Mouse (Mus musculus): Measurements from ENCODE around the gene Ece2. TPM values are rescaled to one million over a fixed set of nuclear protein-coding genes. Genes with fewer than 3 reads are reported as not detected.
"Not testable (repeated sequence)": the region's sequence is repeated elsewhere in the genome, so short reads cannot be mapped to it uniquely, and the experiment has no call there.

The Ece2 gene
- polyA plus RNA-seq, 1 experiment from 2014 or later = 1.2 TPM

- Histone ChIP-seq H3K27ac (ENCODE audit: poor library complexity, severe bottlenecking) (no peak overlapping the region), H3K9ac (no peak overlapping the region), H3K27me3 (replicated peaks) (no peaks in the 10 kb centered on the region), H3K4me3 (no peak overlapping the region), H3K4me2 (no peak overlapping the region), H3K4me1 (replicated peaks) (no peaks in the 10 kb centered on the region), H3K9me3 (replicated peaks) (no peaks in the 10 kb centered on the region), H3K36me3 (no peaks in the 10 kb centered on the region)
- no peak for ATAC-seq (ENCODE audit: insufficient number of reproducible peaks, low FRiP score)
- WGBS = 78% methylated on average over 8 of the region's 8 CpGs
Measured at GRCm38 (mm10) chr16:20637410-20637809, 7.8 kb downstream of the Ece2 start.

- ATAC-seq (ENCODE audit: insufficient number of reproducible peaks, low FRiP score) = no peak
- H3K9ac ChIP-seq = no peak overlapping the region
- no peaks in the 10 kb centered on the region for H3K9me3 ChIP-seq (replicated peaks)
- H3K27ac ChIP-seq (ENCODE audit: poor library complexity, severe bottlenecking) = no peak overlapping the region
- H3K36me3 ChIP-seq = no peaks in the 10 kb centered on the region
- 77% methylated on average over 8 of the region's 8 CpGs for WGBS
- no peak overlapping the region for H3K4me3 ChIP-seq
- no peaks in the 10 kb centered on the region for H3K4me1 ChIP-seq (replicated peaks)
- no peak overlapping the region for H3K4me2 ChIP-seq
- H3K27me3 ChIP-seq (replicated peaks) = 0 out of 2 replicates have a peak, but pooled peaks cover 3% of the 10 kb centered on the region
Measured at GRCm38 (mm10) chr16:20638367-20638766, 8.7 kb downstream of the Ece2 start.

- H3K4me1 ChIP-seq (replicated peaks) = no peaks in the 10 kb centered on the region
- no peak overlapping the region for H3K4me2 ChIP-seq
- no peaks in the 10 kb centered on the region for H3K36me3 ChIP-seq
- H3K9me3 ChIP-seq (replicated peaks) = no peaks in the 10 kb centered on the region
- ATAC-seq (ENCODE audit: insufficient number of reproducible peaks, low FRiP score) = no peak
- 1% methylated on average over 8 of the region's 8 CpGs for WGBS
- H3K9ac ChIP-seq = no peak overlapping the region
- no peak overlapping the region for H3K27ac ChIP-seq (ENCODE audit: poor library complexity, severe bottlenecking)
- peaks cover 14% of the 10 kb centered on the region for H3K27me3 ChIP-seq (replicated peaks)
- no peak overlapping the region for H3K4me3 ChIP-seq
Measured at GRCm38 (mm10) chr16:20642161-20642560, 12.5 kb downstream of the Ece2 start.

GRCm38 (mm10) chr16:20643911-20644310, 14.3 kb downstream of the Ece2 start:
- Histone ChIP-seq H3K9me3 (replicated peaks) (no peaks in the 10 kb centered on the region), H3K27me3 (replicated peaks) (peaks cover 14% of the 10 kb centered on the region), H3K4me1 (replicated peaks) (no peaks in the 10 kb centered on the region), H3K9ac (no peak overlapping the region; the same call in 1 of the 2 replicates), H3K4me3 (no peak overlapping the region), H3K4me2 (no peak overlapping the region), H3K36me3 (no peaks in the 10 kb centered on the region), H3K27ac (ENCODE audit: poor library complexity, severe bottlenecking) (no peak overlapping the region)
- no peak for ATAC-seq (ENCODE audit: insufficient number of reproducible peaks, low FRiP score)
- 72% methylated on average over 7 of the region's 7 CpGs for WGBS

- Histone ChIP-seq H3K27ac (ENCODE audit: poor library complexity, severe bottlenecking) (peak within 1 kb of the TSS; percentile 60), H3K36me3 (peaks cover 22% of the 10 kb centered on the region), H3K4me3 (peak within 1 kb of the TSS; percentile 91), H3K27me3 (replicated peaks) (0 out of 2 replicates have a peak, but pooled peaks cover 3% of the 10 kb centered on the region), H3K4me1 (replicated peaks) (peaks cover 15% of the 10 kb centered on the region), H3K9ac (peak within 1 kb of the TSS; percentile 94), H3K9me3 (replicated peaks) (no peaks in the 10 kb centered on the region), H3K4me2 (peak within 1 kb of the TSS; percentile 97)
- ATAC-seq (ENCODE audit: insufficient number of reproducible peaks, low FRiP score) = peak; percentile 95
- WGBS = 2% methylated on average over 46 of the region's 46 CpGs
Measured at GRCm38 (mm10) chr16:20651076-20651946, 21.7 kb downstream of the Ece2 start, which contains the start of gene Psmd2. TSS of gene Psmd2 (plus strand) at chr16:20651652.

- no peak overlapping the region for H3K27ac ChIP-seq (ENCODE audit: poor library complexity, severe bottlenecking)
- no peaks in the 10 kb centered on the region for H3K9me3 ChIP-seq (replicated peaks)
- H3K4me3 ChIP-seq = peak overlapping the region; percentile 91
- WGBS = 8% methylated on average over 12 of the region's 12 CpGs
- H3K9ac ChIP-seq = peak overlapping the region; percentile 94
- H3K4me1 ChIP-seq (replicated peaks) = peaks cover 15% of the 10 kb centered on the region
- peak overlapping the region; percentile 97 for H3K4me2 ChIP-seq
- 0 out of 2 replicates have a peak, but pooled peaks cover 2% of the 10 kb centered on the region for H3K27me3 ChIP-seq (replicated peaks)
- peaks cover 28% of the 10 kb centered on the region for H3K36me3 ChIP-seq
- ATAC-seq (ENCODE audit: insufficient number of reproducible peaks, low FRiP score) = no peak
Measured at GRCm38 (mm10) chr16:20651947-20652310, 22.3 kb downstream of the Ece2 start.

GRCm38 (mm10) chr16:20653315-20653714, 23.7 kb downstream of the Ece2 start:
- ATAC-seq (ENCODE audit: insufficient number of reproducible peaks, low FRiP score) = no peak
- Histone ChIP-seq H3K27me3 (replicated peaks) (no peaks in the 10 kb centered on the region), H3K36me3 (peaks cover 42% of the 10 kb centered on the region), H3K4me1 (replicated peaks) (peaks cover 15% of the 10 kb centered on the region), H3K9ac (no peak overlapping the region), H3K27ac (ENCODE audit: poor library complexity, severe bottlenecking) (no peak overlapping the region), H3K4me2 (no peak overlapping the region), H3K9me3 (replicated peaks) (no peaks in the 10 kb centered on the region), H3K4me3 (no peak overlapping the region)
- WGBS = 54% methylated on average over 2 of the region's 2 CpGs

GRCm38 (mm10) chr16:20657661-20658060, 28.0 kb downstream of the Ece2 start:
- Histone ChIP-seq H3K9me3 (replicated peaks) (no peaks in the 10 kb centered on the region), H3K4me2 (no peak overlapping the region), H3K36me3 (peaks cover 84% of the 10 kb centered on the region), H3K27ac (ENCODE audit: poor library complexity, severe bottlenecking) (no peak overlapping the region), H3K4me1 (replicated peaks) (peaks cover 5% of the 10 kb centered on the region), H3K4me3 (no peak overlapping the region), H3K9ac (no peak overlapping the region), H3K27me3 (replicated peaks) (no peaks in the 10 kb centered on the region)
- no peak for ATAC-seq (ENCODE audit: insufficient number of reproducible peaks, low FRiP score)
- WGBS = 88% methylated on average over 4 of the region's 4 CpGs

GRCm38 (mm10) chr16:20668013-20668412, 38.4 kb downstream of the Ece2 start, which contains the start of gene Eif4g1:
TSS of gene Eif4g1 (plus strand) at chr16:20668313.
- H3K27ac ChIP-seq (ENCODE audit: poor library complexity, severe bottlenecking); H3K4me2 ChIP-seq; H3K9ac ChIP-seq; H3K4me3 ChIP-seq; H3K27me3 ChIP-seq (replicated peaks); H3K4me1 ChIP-seq (replicated peaks); ATAC-seq (ENCODE audit: insufficient number of reproducible peaks, low FRiP score); H3K9me3 ChIP-seq (replicated peaks): not testable (repeated sequence)
- WGBS = 91% methylated on average over 5 of the region's 6 CpGs
- H3K36me3 ChIP-seq = peaks cover 21% of the 10 kb centered on the region

GRCm38 (mm10) chr16:20670291-20670690, 40.7 kb downstream of the Ece2 start:
- H3K9me3 ChIP-seq (replicated peaks) = no peaks in the 10 kb centered on the region
- no peak overlapping the region for H3K9ac ChIP-seq
- H3K27me3 ChIP-seq (replicated peaks) = no peaks in the 10 kb centered on the region
- no peak overlapping the region for H3K27ac ChIP-seq (ENCODE audit: poor library complexity, severe bottlenecking)
- peaks cover 6% of the 10 kb centered on the region for H3K36me3 ChIP-seq
- ATAC-seq (ENCODE audit: insufficient number of reproducible peaks, low FRiP score) = no peak
- no peak overlapping the region for H3K4me2 ChIP-seq
- H3K4me3 ChIP-seq = no peak overlapping the region
- 89% methylated on average over 3 of the region's 3 CpGs for WGBS
- H3K4me1 ChIP-seq (replicated peaks) = peaks cover 24% of the 10 kb centered on the region

- Histone ChIP-seq H3K36me3 (peaks cover 17% of the 10 kb centered on the region), H3K4me2 (peak overlapping the region; percentile 100), H3K4me3 (peak overlapping the region; percentile 99), H3K9ac (no peak overlapping the region), H3K9me3 (replicated peaks) (no peaks in the 10 kb centered on the region), H3K27ac (ENCODE audit: poor library complexity, severe bottlenecking) (no peak overlapping the region), H3K27me3 (replicated peaks) (no peaks in the 10 kb centered on the region), H3K4me1 (replicated peaks) (peaks cover 27% of the 10 kb centered on the region)
- no peak for ATAC-seq (ENCODE audit: insufficient number of reproducible peaks, low FRiP score)
- 26% methylated on average over 6 of the region's 6 CpGs for WGBS
Measured at GRCm38 (mm10) chr16:20671886-20672285, 42.3 kb downstream of the Ece2 start.

All from heart, embryonic 12.5 days (tissue).